Mouse (Mus musculus) intestine, embryonic 16.5 days (tissue): Measurements from ENCODE around the gene Rpia. TPM values are rescaled to one million over a fixed set of nuclear protein-coding genes. Genes with fewer than 3 reads are reported as not detected.

Experiments
- ATAC-seq: fragments of 200-750 bp; cut with Nextera tagmentation; 2 replicates; pipeline ENCODE4 v1.8.0; 2017; ENCODE audit warnings: moderate TSS enrichment, moderate library complexity
- H3K27ac ChIP-seq: fragments of 300-500 bp; sonication (generic); 2 replicates; pipeline ENCODE4 v1.5.1; 2014; ENCODE audit warnings: mild to moderate bottlenecking, low read length
- H3K27me3 ChIP-seq: fragments of 300-500 bp; sonication (generic); replicated peaks from 2 replicates; pipeline ENCODE4 v1.6.1; 2014; ENCODE audit warnings: low read length, control low read depth, mixed read lengths; ENCODE audit not compliant: control insufficient read depth, insufficient read depth
- H3K36me3 ChIP-seq: fragments of 300-500 bp; sonication (generic); 2 replicates; pipeline ENCODE4 v1.6.1; 2014; ENCODE audit warnings: low read length, control low read depth; ENCODE audit not compliant: control insufficient read depth, insufficient read depth
- H3K4me1 ChIP-seq: fragments of 300-500 bp; sonication (generic); 2 replicates; pipeline ENCODE4 v1.6.1; 2014; ENCODE audit warnings: low read length, control low read depth, mixed read lengths; ENCODE audit not compliant: control insufficient read depth, insufficient read depth
- H3K4me2 ChIP-seq: fragments of 300-500 bp; sonication (generic); 2 replicates; pipeline ENCODE4 v1.6.1; 2014; ENCODE audit warnings: low read depth, low read length, control low read depth
- H3K4me3 ChIP-seq: fragments of 300-500 bp; sonication (generic); 2 replicates; pipeline ENCODE4 v1.5.1; 2014; ENCODE audit warnings: mild to moderate bottlenecking, low read length
- H3K9ac ChIP-seq: fragments of 300-500 bp; sonication (generic); 2 replicates; pipeline ENCODE4 v1.6.1; 2014; ENCODE audit warnings: low read depth, low read length
- H3K9me3 ChIP-seq: fragments of 300-500 bp; sonication (generic); 2 replicates; pipeline ENCODE4 v1.6.1; 2016; ENCODE audit warnings: low read length, control low read depth; ENCODE audit not compliant: control insufficient read depth
- WGBS: fragments of 180-500 bp; shearing (Covaris S2); extraction: QIAGEN DNeasy Blood & Tissue Kit; methylation state at CpG from one replicate; pipeline ENCODE4 v1.1.7; 2014; 5-methylcytosine and 5-hydroxymethylcytosine counted together
- polyA plus RNA-seq: library from polyadenylated mRNA; unstranded; fragments of >200 nt; fragmentation: Nextera tagmentation; extraction: Ambion mirVana; gene quantifications from 2 replicates; pipeline ENCODE4 v1.2.1, GENCODE M21; 2015

Rpia gene
- polyA plus RNA-seq, 1 experiment from 2014 or later, result 4.1 TPM

DNA sequence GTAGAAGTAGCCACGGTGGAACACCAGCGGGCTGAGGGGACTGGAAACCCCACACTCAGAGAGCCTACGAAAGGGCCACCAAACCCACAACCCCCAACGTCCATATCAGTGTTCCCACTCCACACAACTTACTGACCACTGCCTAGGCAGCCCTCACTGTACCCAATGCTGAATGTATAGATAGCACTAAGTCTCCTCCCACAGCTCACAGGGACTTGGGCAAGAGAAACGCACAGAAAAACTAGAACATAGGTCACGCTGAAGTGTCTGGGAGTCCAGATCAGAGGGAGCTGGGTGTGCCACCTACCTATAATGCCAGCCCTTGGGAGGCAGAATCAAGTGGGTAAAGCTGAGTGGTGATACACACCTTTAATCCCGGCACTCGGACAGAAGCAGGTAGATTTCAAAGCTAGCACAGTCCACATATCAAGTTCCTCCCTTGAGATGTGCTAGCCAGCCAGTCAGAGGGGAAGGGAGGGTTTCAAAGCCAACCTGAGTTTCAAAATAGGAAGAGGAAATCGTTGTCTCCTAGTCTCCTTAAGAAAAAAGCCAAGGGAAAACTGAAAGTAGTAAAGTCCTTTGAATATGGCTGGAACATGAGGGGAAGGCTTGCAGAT lies 1.9 kb downstream of the Rpia start:
- ATAC-seq, result peak; percentile 4; the same call in 1 of the 2 replicates
- Histone ChIP-seq H3K27ac (peak overlapping the region; percentile 85), H3K27me3 (no peaks in the 10 kb centered on the region), H3K9ac (peak overlapping the region; percentile 81), H3K4me3 (peak overlapping the region; percentile 73), H3K4me2 (peak overlapping the region; percentile 67), H3K9me3 (no peaks in the 10 kb centered on the region), H3K36me3 (0 out of 2 replicates have a peak, but pooled peaks cover 2% of the 10 kb centered on the region), H3K4me1 (peaks cover 35% of the 10 kb centered on the region)
- 67% methylated on average over 9 of the region's 9 CpGs for WGBS

DNA sequence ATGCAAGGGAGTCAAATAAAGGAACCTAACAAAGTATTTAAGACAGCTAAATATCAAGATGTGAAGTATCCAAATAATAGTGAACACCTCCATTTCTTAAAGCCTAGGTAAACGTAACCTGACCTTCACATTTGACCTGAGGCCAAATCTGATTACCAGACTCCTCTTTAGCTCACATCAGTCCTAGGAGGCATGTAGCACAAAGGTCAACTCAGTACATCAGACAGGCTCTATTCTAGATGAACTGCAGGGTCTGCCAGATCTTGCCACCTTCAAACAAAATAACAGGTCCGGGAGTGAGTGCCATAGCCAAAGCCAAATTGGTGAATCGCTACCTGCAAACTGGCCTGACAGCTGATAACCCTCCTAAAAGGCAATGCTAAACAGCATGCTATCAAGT lies 2.9 kb downstream of the Rpia start:
- no peak overlapping the region for H3K27ac ChIP-seq
- peaks cover 37% of the 10 kb centered on the region for H3K4me1 ChIP-seq
- H3K4me3 ChIP-seq, result no peak overlapping the region
- no peaks in the 10 kb centered on the region for H3K9me3 ChIP-seq
- H3K9ac ChIP-seq, result no peak overlapping the region
- H3K36me3 ChIP-seq, result 0 out of 2 replicates have a peak, but pooled peaks cover 2% of the 10 kb centered on the region
- ATAC-seq, result no peak
- H3K27me3 ChIP-seq, result no peaks in the 10 kb centered on the region
- 90% methylated on average over 3 of the region's 3 CpGs for WGBS
- no peak overlapping the region for H3K4me2 ChIP-seq

DNA sequence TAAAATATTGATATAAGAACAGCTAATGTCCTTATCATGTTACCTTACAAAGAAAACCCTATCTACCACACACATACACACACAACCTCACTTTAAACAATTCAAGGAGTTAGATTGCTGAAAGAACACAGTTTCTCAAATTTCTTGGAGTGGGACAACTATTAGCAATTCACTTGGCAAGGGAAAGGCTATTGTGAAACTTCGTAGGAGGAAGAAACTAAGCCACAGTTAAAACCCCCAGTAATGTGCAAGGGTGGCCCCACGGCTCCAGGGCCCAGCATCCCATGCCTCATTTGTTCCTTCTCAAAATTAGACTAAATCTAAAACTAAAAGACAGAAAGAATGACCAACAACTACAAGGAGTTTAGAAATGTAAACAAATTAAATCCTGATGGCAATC lies 4.5 kb downstream of the Rpia start:
- Histone ChIP-seq H3K36me3 (0 out of 2 replicates have a peak, but pooled peaks cover 2% of the 10 kb centered on the region), H3K27me3 (no peaks in the 10 kb centered on the region), H3K4me3 (no peak overlapping the region), H3K9ac (no peak overlapping the region), H3K4me2 (no peak overlapping the region), H3K27ac (0 out of 2 replicates have a peak overlapping the region, but pooled peaks have one; percentile 18), H3K4me1 (peaks cover 33% of the 10 kb centered on the region), H3K9me3 (no peaks in the 10 kb centered on the region)
- ATAC-seq, result no peak
- 44% methylated on average over 2 of the region's 2 CpGs for WGBS

DNA sequence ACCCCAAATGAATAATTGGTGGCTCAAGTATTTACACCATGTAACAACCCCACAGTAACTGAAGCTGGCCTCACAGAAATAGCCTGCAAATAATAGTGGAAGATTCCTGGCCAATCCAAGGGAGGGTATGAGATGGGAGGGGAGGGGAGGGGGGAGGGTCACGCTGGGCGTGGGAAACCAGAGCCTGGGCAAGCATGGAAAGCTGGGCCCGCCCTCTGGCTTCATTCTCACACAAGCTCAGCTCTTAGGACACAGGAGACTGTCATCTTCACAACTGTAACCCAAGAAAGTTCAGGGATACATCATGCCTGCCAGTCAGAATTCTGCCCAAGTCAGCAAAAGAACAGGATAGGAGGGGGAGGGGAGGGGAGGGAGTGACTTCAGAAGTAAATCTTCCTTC lies 6.2 kb downstream of the Rpia start:
- Histone ChIP-seq H3K4me1 (peaks cover 33% of the 10 kb centered on the region), H3K27me3 (no peaks in the 10 kb centered on the region), H3K36me3 (0 out of 2 replicates have a peak, but pooled peaks cover 2% of the 10 kb centered on the region), H3K4me2 (no peak overlapping the region), H3K27ac (peak overlapping the region; percentile 29; the same call in 1 of the 2 replicates), H3K4me3 (no peak overlapping the region), H3K9ac (no peak overlapping the region), H3K9me3 (no peaks in the 10 kb centered on the region)
- peak; percentile 6; the same call in 1 of the 2 replicates for ATAC-seq
- 50% methylated on average over 3 of the region's 3 CpGs for WGBS

DNA sequence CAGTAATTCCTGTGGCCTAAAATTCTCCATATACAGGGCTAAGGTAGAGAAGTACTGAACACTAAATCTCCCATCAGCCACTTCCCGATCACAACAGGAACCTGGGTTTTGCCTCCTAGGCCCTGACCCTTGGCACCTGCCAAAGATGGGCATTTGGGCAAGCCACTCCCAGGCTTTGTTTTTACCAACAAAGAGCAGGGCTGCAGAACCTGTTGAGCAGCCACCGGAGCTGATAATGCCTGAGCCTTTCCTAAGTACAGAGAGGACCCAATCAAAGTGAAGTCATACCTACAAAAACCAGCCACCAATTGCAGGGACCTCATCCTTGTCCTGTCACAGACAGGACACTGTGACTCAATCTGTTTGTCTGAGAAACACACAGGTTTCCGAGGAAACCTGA lies 7.2 kb downstream of the Rpia start:
- H3K9me3 ChIP-seq, result no peaks in the 10 kb centered on the region
- 0 out of 2 replicates have a peak, but pooled peaks cover 2% of the 10 kb centered on the region for H3K36me3 ChIP-seq
- no peak overlapping the region for H3K9ac ChIP-seq
- ATAC-seq, result no peak
- no peak overlapping the region for H3K27ac ChIP-seq
- H3K4me2 ChIP-seq, result no peak overlapping the region
- 61% methylated on average over 3 of the region's 3 CpGs for WGBS
- no peak overlapping the region for H3K4me3 ChIP-seq
- peaks cover 28% of the 10 kb centered on the region for H3K4me1 ChIP-seq
- no peaks in the 10 kb centered on the region for H3K27me3 ChIP-seq

DNA sequence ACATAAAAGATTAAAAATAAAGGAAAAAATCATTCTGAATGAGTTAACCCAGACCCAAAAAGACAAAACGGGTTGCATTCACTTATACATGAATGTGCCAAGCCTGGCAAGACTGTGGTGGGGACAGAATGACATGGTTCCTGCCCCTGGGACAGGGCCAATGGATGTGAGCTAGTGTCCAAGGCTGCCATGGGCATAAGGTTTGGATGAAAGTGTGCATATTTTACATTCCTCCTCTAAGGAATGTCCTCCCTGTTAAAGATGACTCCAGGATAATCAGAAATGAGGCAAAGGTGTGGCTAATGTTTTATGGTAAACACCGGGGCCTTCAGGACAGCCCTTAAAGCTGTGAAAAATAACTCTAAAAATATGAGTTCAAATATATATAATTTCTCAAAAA lies 10.7 kb downstream of the Rpia start:
- H3K4me1 ChIP-seq, result peaks cover 19% of the 10 kb centered on the region
- no peaks in the 10 kb centered on the region for H3K9me3 ChIP-seq
- 83% methylated on average over 2 of the region's 2 CpGs for WGBS
- H3K27me3 ChIP-seq, result no peaks in the 10 kb centered on the region
- H3K36me3 ChIP-seq, result 0 out of 2 replicates have a peak, but pooled peaks cover 4% of the 10 kb centered on the region
- no peak for ATAC-seq
- no peak overlapping the region for H3K4me2 ChIP-seq
- no peak overlapping the region for H3K27ac ChIP-seq
- H3K9ac ChIP-seq, result no peak overlapping the region
- H3K4me3 ChIP-seq, result no peak overlapping the region

DNA sequence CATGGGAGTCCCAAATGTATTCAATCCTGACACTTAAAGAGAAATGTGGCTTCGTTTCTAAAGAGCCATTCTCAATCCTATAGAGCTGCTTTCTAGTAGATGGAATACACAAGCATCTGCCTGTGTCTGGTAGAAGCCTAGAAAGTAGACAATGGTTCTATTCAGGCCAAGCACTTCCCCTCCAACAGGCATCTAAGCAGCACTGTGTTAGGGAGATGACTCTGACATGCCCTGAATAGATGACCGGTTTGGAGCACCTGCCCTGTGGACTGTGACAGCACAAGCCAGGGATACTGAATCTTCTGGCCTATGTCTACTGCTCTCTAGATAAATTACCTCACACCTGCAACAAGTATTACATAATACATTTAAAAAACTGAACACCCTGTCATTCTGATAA lies 17.7 kb downstream of the Rpia start:
- WGBS, result 70% methylated on average over 2 of the region's 2 CpGs
- no peak overlapping the region for H3K27ac ChIP-seq
- H3K9ac ChIP-seq, result no peak overlapping the region
- H3K4me1 ChIP-seq, result peaks cover 10% of the 10 kb centered on the region
- H3K27me3 ChIP-seq, result no peaks in the 10 kb centered on the region
- 0 out of 2 replicates have a peak, but pooled peaks cover 6% of the 10 kb centered on the region for H3K36me3 ChIP-seq
- no peaks in the 10 kb centered on the region for H3K9me3 ChIP-seq
- H3K4me2 ChIP-seq, result no peak overlapping the region
- H3K4me3 ChIP-seq, result no peak overlapping the region
- no peak for ATAC-seq

DNA sequence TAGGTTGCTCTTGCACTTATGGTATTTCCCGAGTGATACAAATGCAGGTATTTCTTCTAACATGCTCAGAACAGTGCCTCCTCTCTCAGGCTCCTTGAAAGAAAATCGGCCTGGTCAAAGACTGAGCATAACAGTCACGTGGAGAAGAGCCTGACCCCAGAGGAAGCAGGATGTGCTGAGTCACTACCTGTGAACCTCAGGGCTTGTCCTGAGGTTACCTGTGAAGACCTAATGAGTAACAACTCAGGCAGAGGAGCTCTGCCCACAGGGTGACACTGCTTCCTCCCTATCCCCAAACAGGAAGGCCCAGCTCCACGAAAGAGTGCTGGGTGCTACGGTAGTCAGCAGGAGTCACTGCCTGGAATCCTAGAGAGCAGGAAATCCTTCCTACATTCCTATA lies 18.3 kb downstream of the Rpia start:
- Histone ChIP-seq H3K4me3 (no peak overlapping the region), H3K36me3 (0 out of 2 replicates have a peak, but pooled peaks cover 6% of the 10 kb centered on the region), H3K27ac (no peak overlapping the region), H3K27me3 (no peaks in the 10 kb centered on the region), H3K9me3 (no peaks in the 10 kb centered on the region), H3K4me1 (peaks cover 8% of the 10 kb centered on the region), H3K4me2 (no peak overlapping the region), H3K9ac (no peak overlapping the region)
- no peak for ATAC-seq
- WGBS, result 77% methylated on average over 5 of the region's 5 CpGs

DNA sequence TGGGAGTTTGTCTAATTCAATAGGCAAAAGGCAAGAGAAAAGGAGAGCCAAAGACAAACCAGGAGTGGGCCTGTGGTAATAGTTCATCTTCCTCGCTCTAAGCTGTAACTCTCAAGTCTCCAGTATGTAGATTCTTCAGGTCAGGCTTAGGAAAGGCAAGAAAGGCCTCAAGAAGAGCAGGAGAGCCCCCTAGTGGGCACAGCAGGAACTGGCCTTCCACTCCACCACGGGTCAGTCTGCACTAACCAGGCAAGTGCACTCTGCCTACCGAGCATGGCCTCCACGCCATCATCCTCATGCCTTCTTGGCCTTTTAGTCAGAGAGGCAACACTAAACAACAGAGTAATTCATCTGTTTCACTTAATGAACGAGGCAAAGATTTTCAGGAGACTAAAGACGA lies 23.3 kb downstream of the Rpia start:
- no peak overlapping the region for H3K27ac ChIP-seq
- H3K36me3 ChIP-seq, result peaks cover 4% of the 10 kb centered on the region
- H3K9ac ChIP-seq, result no peak overlapping the region
- H3K9me3 ChIP-seq, result no peaks in the 10 kb centered on the region
- WGBS, result 35% methylated on average over 6 of the region's 6 CpGs
- peak; percentile 63 for ATAC-seq
- no peaks in the 10 kb centered on the region for H3K27me3 ChIP-seq
- H3K4me2 ChIP-seq, result no peak overlapping the region
- H3K4me1 ChIP-seq, result no peaks in the 10 kb centered on the region
- no peak overlapping the region for H3K4me3 ChIP-seq

DNA sequence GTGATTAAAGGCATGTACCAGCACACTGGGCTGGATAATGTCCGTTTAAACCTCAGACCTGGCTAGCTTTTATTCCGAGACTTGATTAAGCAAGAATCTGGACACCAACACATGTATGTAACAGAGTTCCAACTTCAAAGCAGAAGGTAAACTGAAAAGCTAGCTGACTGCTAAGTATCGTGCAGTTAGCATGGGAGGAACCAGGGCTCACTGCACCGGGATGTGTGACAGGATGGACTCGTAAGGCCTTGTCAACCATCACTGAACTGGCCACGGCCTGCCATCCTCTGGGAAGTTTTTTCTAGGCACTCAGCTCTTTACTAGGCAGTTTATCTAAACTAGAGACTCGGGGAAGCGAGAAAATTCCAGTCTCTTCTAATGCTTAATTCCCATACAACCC lies 27.0 kb downstream of the Rpia start:
- Histone ChIP-seq H3K4me3 (no peak overlapping the region), H3K9ac (no peak overlapping the region), H3K36me3 (peaks cover 4% of the 10 kb centered on the region), H3K9me3 (no peaks in the 10 kb centered on the region), H3K4me2 (no peak overlapping the region), H3K27ac (no peak overlapping the region), H3K4me1 (no peaks in the 10 kb centered on the region), H3K27me3 (no peaks in the 10 kb centered on the region)
- no peak for ATAC-seq
- 87% methylated on average over 8 of the region's 8 CpGs for WGBS
